Mouse (Mus musculus) intestine, embryonic 15.5 days (tissue): Measurements from ENCODE around the gene Anks1. TPM values are rescaled to one million over a fixed set of nuclear protein-coding genes. Genes with fewer than 3 reads are reported as not detected.

Experiments used
- ATAC-seq: fragments of 200-750 bp; cut with Nextera tagmentation; 2 replicates; pipeline ENCODE4 v1.8.0; 2017; ENCODE audit warnings: moderate TSS enrichment, moderate library complexity
- H3K27ac ChIP-seq: fragments of 300-500 bp; sonication (generic); 2 replicates; pipeline ENCODE4 v1.5.1; 2015; ENCODE audit warnings: mild to moderate bottlenecking, inconsistent platforms
- H3K27me3 ChIP-seq: fragments of 300-500 bp; sonication (generic); replicated peaks from 2 replicates; pipeline ENCODE4 v1.6.1; 2015; ENCODE audit warnings: inconsistent platforms
- H3K36me3 ChIP-seq: fragments of 300-500 bp; sonication (generic); 2 replicates; pipeline ENCODE4 v1.6.1; 2015; ENCODE audit warnings: inconsistent platforms
- H3K4me1 ChIP-seq: fragments of 300-500 bp; sonication (generic); replicated peaks from 2 replicates; pipeline ENCODE4 v1.6.1; 2015; ENCODE audit warnings: inconsistent platforms
- H3K4me2 ChIP-seq: fragments of 300-500 bp; sonication (generic); replicated peaks from 2 replicates; pipeline ENCODE4 v1.6.1; 2015; ENCODE audit warnings: mild to moderate bottlenecking, inconsistent platforms
- H3K4me3 ChIP-seq: fragments of 300-500 bp; sonication (generic); replicated peaks from 2 replicates; pipeline ENCODE4 v1.5.1; 2015; ENCODE audit warnings: inconsistent platforms
- H3K9ac ChIP-seq: fragments of 300-500 bp; sonication (generic); 2 replicates; pipeline ENCODE4 v1.6.1; 2015; ENCODE audit warnings: inconsistent platforms
- H3K9me3 ChIP-seq: fragments of 300-500 bp; sonication (generic); 2 replicates; pipeline ENCODE4 v1.6.1; 2016; ENCODE audit warnings: inconsistent platforms
- WGBS: fragments of 180-500 bp; shearing (Covaris S2); methylation state at CpG from one replicate; pipeline ENCODE4 v1.1.7; 2015; 5-methylcytosine and 5-hydroxymethylcytosine counted together
- polyA plus RNA-seq: library from polyadenylated mRNA; unstranded; fragments of >200 nt; fragmentation: Nextera tagmentation; extraction: Ambion mirVana; gene quantifications from 2 replicates; pipeline ENCODE4 v1.2.1, GENCODE M21; 2015

Gene Anks1
- polyA plus RNA-seq, 1 experiment from 2014 or later: 12.5 TPM

DNA sequence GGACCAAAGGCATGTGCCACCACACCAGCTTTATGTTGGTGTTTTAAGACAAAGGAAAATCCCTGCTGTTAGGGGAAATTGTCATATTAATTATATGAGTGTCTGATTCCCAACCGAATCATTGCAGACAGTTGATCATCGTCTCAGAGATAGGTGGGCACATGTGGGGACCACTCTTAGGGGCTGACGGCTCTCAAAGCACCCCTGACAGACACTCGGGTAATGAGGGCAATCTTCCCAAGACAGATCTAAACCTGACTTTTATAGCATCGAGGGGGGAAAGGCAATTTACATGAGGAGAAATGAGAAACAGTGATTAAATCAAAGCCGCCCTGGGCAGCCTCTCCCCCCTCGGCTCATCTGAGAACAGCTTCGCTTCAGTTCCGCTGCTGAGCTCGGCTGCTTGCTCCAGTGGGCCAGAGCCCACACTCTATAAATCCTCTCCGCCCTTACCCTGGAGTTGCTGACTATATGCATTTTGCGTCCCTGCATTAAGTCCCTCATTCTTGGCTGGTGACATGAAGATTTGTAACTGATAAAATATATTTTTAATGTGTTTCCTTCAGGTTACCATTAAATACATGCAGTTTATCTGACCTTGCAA, 192.3 kb downstream of the Anks1 start:
- H3K4me1 ChIP-seq: 0 out of 2 replicates have a peak, but pooled peaks cover 4% of the 10 kb centered on the region
- no peak overlapping the region for H3K4me3 ChIP-seq
- no peak overlapping the region for H3K4me2 ChIP-seq
- H3K36me3 ChIP-seq: no peaks in the 10 kb centered on the region
- H3K27me3 ChIP-seq: no peaks in the 10 kb centered on the region
- no peaks in the 10 kb centered on the region for H3K9me3 ChIP-seq
- H3K27ac ChIP-seq: no peak overlapping the region
- no peak overlapping the region for H3K9ac ChIP-seq
- WGBS: 33% methylated on average over 12 of the region's 12 CpGs
- no peak for ATAC-seq

DNA sequence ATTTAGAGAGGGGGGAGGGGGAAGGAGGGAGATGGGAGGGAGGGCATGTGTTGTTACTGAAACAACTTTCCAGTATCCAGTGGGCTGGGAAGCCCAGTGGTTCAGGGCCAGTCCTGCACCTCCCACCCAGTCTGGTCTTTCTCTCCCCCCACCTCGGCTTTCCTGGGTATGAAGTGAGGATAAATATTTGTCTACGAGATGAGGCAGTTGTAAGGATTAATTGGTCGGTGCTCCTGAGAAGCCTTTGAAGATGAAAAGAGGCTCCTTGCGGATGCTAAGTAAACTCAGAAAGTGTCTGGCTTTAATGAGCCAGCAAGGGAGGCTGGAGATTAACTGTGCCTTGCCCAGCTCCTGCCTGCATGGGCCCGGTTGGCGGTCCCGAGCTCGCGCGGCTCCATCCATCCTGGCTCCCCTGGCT, 192.8 kb downstream of the Anks1 start:
- no peak overlapping the region for H3K4me2 ChIP-seq

DNA sequence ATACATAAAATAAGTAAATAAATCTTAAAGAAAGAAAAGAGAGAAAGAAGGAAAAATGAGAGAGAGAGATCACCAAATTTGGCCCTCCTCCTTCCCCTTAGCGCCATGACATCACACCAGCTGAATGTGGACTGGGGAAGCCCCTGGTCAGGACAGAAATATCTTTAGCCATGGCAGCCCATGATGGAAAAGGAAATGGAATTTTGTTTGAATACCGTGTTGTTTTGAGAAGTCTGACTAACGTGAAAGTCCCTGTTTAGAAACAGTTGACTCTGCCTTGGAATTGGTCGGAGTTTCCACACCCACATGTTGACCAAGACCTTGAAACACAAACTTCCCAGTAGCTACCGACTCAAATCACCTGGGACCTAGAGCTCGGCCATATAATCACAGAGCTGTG, 195.3 kb downstream of the Anks1 start:
- no peaks in the 10 kb centered on the region for H3K9me3 ChIP-seq
- H3K27ac ChIP-seq: no peak overlapping the region
- 76% methylated on average over 6 of the region's 6 CpGs for WGBS
- no peak for ATAC-seq
- H3K27me3 ChIP-seq: no peaks in the 10 kb centered on the region
- H3K36me3 ChIP-seq: no peaks in the 10 kb centered on the region
- no peak overlapping the region for H3K9ac ChIP-seq
- 0 out of 2 replicates have a peak, but pooled peaks cover 4% of the 10 kb centered on the region for H3K4me1 ChIP-seq
- H3K4me2 ChIP-seq: no peak overlapping the region
- H3K4me3 ChIP-seq: no peak overlapping the region

More for the DNA sequence above, 192.8 kb downstream of the Anks1 start:
- Histone ChIP-seq H3K27me3 (no peaks in the 10 kb centered on the region), H3K36me3 (no peaks in the 10 kb centered on the region), H3K9me3 (no peaks in the 10 kb centered on the region), H3K4me3 (no peak overlapping the region), H3K4me1 (0 out of 2 replicates have a peak, but pooled peaks cover 4% of the 10 kb centered on the region), H3K9ac (no peak overlapping the region), H3K27ac (no peak overlapping the region)
- WGBS: 26% methylated on average over 10 of the region's 10 CpGs
- no peak for ATAC-seq

DNA sequence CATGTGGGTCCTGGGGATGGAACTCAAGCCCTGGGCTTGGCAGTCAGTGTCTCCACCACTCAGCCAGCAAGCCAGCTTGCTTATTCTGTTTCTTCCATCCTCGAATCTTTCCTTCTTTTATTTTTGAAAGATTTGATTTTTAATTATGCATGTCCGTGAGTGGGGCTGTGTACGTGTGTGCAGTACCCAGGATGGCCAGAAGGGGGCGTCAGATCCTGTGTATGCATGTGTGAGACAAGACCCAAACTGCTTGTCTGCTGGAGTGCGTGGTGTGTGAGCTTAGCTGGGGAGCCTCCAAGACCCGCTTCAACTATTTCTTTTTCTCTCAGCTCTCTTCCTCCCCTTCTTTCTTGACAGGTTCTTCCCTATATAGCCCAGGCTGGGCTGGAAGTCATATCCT, 197.2 kb downstream of the Anks1 start:
- H3K4me3 ChIP-seq: no peak overlapping the region
- H3K4me1 ChIP-seq: 0 out of 2 replicates have a peak, but pooled peaks cover 4% of the 10 kb centered on the region
- no peaks in the 10 kb centered on the region for H3K9me3 ChIP-seq
- H3K27me3 ChIP-seq: no peaks in the 10 kb centered on the region
- no peaks in the 10 kb centered on the region for H3K36me3 ChIP-seq
- H3K9ac ChIP-seq: no peak overlapping the region
- H3K27ac ChIP-seq: no peak overlapping the region
- WGBS: 80% methylated on average over 6 of the region's 6 CpGs
- no peak overlapping the region for H3K4me2 ChIP-seq
- no peak for ATAC-seq

DNA sequence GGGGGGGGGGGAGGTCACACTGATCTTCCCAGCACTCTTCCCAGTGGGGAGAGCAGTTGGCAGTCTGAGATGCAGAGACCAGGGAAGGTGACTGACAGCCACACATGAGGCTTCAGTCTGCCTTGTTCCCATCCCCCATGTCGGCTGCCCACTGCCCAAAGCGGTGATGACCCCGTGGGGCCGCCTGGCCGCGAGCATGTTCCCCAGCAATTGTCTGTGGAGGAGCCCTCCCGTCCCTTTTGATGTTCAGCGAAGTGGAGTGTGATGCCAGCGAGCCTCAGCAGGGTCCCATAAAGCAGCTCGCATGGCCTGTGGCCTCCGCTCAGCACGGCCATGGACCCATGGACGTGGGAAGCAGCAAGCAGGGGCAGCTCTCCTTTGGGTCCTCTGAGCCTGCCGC, 198.2 kb downstream of the Anks1 start:
- H3K4me3 ChIP-seq: no peak overlapping the region
- WGBS: 27% methylated on average over 14 of the region's 14 CpGs
- no peaks in the 10 kb centered on the region for H3K27me3 ChIP-seq
- no peak for ATAC-seq
- H3K9ac ChIP-seq: no peak overlapping the region
- H3K9me3 ChIP-seq: no peaks in the 10 kb centered on the region
- no peak overlapping the region for H3K4me2 ChIP-seq
- no peaks in the 10 kb centered on the region for H3K36me3 ChIP-seq
- H3K4me1 ChIP-seq: no peaks in the 10 kb centered on the region
- no peak overlapping the region for H3K27ac ChIP-seq

DNA sequence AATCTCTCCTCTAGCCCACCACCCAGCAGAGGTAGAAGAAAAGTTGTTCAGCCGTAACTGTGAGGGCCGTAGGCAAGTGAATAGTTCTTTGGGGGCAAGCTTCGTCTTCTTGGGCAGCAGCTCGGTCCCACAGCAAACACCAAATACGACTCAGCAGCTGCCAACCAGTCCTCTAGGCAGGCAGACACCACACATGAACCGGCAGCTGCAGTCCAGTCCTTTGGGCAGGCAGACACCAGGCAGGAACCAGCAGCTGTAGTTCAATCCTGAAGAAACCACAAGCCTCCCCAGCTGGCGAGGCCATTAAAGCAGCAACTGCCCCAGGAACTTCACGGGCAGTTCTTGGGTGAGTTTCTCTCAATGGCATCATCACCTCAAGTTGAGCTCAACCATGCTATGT, 203.2 kb downstream of the Anks1 start:
- WGBS: 88% methylated on average over 8 of the region's 8 CpGs
- Histone ChIP-seq H3K27me3 (no peaks in the 10 kb centered on the region), H3K4me1 (no peaks in the 10 kb centered on the region), H3K36me3 (no peaks in the 10 kb centered on the region), H3K4me2 (no peak overlapping the region), H3K27ac (no peak overlapping the region), H3K4me3 (no peak overlapping the region), H3K9ac (no peak overlapping the region), H3K9me3 (no peaks in the 10 kb centered on the region)
- ATAC-seq: no peak

Other genes starting within 250 kb of the Anks1 start
- 14.1 and 17.1 TPM in 2 replicates for gene Spdef, start 180.4 kb upstream of the Anks1 start, polyA plus RNA-seq
- gene D17Wsu92e, start 88.7 kb upstream of the Anks1 start, polyA plus RNA-seq: 19.0 and 22.1 TPM in 2 replicates
- gene Snrpc, start 71.2 kb upstream of the Anks1 start, polyA plus RNA-seq: 250 and 266 TPM in 2 replicates
- 3.9 and 4.1 TPM in 2 replicates for gene Uhrf1bp1, start 52.9 kb upstream of the Anks1 start, polyA plus RNA-seq
- gene Taf11, start 538 bp downstream of the Anks1 start, polyA plus RNA-seq: 54.0 and 54.4 TPM in 2 replicates
- gene Tcp11, start 171.3 kb downstream of the Anks1 start, polyA plus RNA-seq: 1.2 and 1.6 TPM in 2 replicates
- gene Scube3, start 232.8 kb downstream of the Anks1 start, polyA plus RNA-seq: 2.0 and 2.5 TPM in 2 replicates